Mouse (Mus musculus) heart, postnatal 14 days (tissue): ENCODE results near the gene Eif4e3. TPM values are rescaled to one million over a fixed set of nuclear protein-coding genes. Genes with fewer than 3 reads are reported as not detected.

ENCODE experiments used
- DNase-seq, 2 experiments: peaks; one replicate each; pipeline ENCODE4 v3.0.0; 2021 to 2022
- intact Hi-C: fragments of 180-260 bp; cut with DNase I; formaldehyde crosslinking; loops from one replicate; pipeline ENCODE4 v1.15.1; 2025
- long read RNA-seq, 2 experiments: library from polyadenylated mRNA; stranded (forward); transcript quantifications; one replicate each; pipeline ENCODE4 v2.0.0; 2021
- total RNA-seq, 2 experiments: library from RNA; stranded (reverse); gene quantifications; 2 replicates each; pipeline ENCODE4 v1.2.3; 2021

Gene Eif4e3
- total RNA-seq = 10 to 100 TPM; 32.5 to 34.2 TPM
- long read RNA-seq, experiment 1, transcript Eif4e3-201 (7 exons, 2,515 nt) = major isoform, 90 of 98 reads
- long read RNA-seq, experiment 1, partial matches to known transcripts = 3 of 98 reads
- long read RNA-seq, experiment 1, other reads (novel, unspliced or antisense) = 5 of 98 reads
- long read RNA-seq, experiment 2, transcript Eif4e3-201 (7 exons, 2,515 nt) = major isoform, 89 of 96 reads
- long read RNA-seq, experiment 2, partial matches to known transcripts = 6 of 96 reads
- long read RNA-seq, experiment 2, other reads (novel, unspliced or antisense) = 1 of 96 reads

DNA sequence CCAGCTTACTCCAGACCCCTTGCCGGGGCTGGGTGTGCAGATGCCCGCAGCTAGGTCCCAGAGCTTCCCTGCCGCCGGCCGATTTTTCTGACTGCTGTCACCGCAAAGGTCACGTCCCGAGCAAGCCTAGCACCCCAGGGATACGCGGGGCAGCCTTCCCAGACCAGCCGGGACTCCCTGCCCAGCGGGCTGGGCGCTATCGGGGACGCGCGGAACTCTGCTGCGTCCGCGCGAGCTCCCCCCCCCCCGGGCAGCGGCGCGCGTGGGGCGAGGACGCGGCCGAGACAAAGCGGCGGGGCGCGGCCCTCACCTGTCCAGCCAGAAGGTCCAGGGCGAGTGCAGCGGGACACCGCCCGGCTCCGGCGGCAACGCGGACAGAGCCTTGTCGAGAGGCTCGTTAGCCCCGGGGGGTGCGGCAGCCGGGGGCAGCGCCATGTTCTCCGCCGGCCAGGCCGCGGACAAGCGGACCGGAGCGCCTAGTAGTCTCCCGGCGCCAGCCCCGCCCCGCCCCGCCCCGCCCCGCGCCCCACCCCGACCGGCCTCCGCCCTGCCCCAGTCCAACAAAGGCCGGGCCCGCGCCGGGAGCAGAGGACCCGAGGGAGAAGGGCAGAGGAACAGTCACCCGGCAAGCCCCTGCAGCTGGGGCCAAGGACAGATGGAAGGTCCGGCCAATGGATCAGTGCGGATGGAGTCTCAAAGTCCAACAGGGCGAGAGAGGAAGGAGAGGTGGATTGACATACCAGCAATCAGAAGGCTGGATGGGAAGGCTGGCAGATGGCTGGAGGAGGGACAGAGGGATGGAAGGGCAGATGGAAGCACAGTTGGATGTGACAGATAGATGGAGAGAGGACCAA lies at the start of gene Eif4e3, which contains the start of gene Gm20696:
TSS of gene Eif4e3 (minus strand) at position 454 of the 854 bp plus-strand sequence.
TSS of gene Gm20696 (minus strand) at position 480 of the 854 bp plus-strand sequence.
- peak; percentile 74 to 75 for DNase-seq
- intact Hi-C loops = loop anchor here (5.0 kb wide), 1 partner anchor 116 kb away; no protein-coding TSS in a partner anchor

DNA sequence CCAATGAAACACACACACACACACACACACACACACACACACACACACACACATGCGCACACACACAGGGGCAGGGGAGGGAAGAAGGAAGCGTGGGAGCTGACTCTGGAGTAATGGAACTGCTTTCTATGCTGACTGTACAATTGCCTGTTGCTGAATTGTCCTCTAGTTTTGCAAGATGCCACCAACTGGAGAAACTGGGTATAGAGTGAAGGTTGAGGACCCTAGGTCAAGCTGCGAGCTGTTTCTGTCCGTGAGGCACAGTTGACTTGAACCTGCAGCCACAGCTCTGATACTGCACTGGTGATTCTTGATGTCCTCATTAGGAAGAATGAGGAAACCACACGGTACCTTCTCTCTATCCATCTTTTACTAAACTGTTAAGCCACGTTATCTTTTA lies 49.3 kb upstream of the Eif4e3 start:
- intact Hi-C loops = no loop called here
- DNase-seq = no peak

DNA sequence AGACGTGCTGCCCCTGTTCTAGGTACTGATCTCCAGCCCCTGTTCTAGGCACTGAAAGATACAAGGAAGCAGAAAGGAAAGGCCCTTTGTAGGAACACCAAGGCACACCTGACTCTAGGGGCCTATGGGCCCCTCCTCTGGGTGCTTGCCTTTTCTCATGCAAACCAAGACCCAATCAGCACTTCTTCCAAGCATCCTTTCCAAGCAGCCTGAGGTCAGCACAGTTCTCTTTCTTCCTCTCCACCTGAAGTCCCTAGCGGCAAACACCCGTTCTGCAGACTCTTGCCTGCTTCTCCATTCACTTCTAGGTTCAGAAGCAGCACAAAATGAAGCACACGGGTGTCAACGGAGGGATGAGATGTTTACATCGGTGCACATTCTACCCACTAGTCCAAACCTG lies 48.6 kb upstream of the Eif4e3 start:
- DNase-seq = no peak
- intact Hi-C loops = no loop called here

DNA sequence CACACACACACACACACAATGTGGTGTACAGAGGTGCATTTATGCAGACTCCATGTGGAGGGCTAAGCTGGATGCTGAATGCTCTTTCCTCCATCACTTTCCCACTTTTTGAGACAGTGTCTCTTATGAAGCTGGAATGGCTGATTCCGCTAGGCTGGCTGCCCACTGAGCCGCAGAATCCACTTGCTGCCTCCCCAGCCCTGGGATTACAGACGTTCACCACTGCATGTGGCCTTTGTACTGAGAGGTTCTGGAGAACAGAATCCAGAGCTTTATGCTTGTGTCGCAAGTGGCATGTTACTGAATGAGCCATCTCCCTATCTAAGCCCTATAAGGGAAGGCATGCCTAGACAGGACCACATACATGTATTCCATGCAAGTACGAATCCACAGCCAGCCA lies 46.7 kb upstream of the Eif4e3 start:
- intact Hi-C loops = no loop called here
- DNase-seq = no peak

DNA sequence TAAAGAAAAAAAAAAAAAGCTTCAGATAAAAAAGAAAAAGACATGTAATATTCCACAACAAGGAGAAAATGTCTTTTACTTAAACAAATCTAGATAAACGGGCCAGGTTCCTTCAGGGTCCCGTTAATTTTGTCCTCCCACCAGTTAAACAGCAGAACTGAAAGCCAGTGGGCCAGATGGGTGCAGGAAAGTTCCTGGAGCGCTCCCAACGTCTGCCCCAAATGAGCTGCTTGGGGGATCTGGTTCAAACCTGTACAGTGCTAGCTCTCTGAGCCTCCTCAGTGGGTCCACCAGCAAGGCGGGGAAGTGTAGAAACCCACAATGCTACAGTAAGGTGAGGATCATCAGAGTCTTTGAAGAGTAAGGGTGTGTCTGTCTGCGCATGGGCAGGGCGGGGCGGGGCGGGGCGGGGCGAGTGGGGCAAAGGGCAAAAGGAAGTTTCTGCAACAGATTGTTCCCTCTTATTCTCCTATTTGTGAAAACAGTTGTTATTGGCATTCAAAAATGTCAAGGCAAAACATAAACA lies 45.1 kb upstream of the Eif4e3 start:
- intact Hi-C loops = no loop called here
- no peak for DNase-seq

DNA sequence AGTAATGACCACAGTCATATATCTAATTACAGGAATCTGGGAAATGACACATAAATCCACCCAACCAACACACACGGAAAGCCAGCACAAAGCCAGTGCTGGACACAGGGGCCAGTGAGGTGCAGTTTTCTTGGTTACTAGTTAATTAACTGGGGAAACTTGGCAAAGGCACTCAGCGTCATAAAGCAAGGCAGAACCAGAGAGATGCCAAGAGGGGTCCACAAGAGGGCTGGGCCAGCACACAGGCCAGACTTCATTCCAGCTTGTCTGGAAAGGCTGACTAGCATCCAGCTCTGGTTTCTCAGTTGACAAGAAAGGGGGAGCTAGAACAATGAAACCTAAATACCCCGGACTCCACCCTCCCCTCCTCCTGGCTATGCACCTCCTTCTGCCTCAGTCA lies 33.9 kb upstream of the Eif4e3 start:
- intact Hi-C loops = no loop called here
- no peak for DNase-seq

DNA sequence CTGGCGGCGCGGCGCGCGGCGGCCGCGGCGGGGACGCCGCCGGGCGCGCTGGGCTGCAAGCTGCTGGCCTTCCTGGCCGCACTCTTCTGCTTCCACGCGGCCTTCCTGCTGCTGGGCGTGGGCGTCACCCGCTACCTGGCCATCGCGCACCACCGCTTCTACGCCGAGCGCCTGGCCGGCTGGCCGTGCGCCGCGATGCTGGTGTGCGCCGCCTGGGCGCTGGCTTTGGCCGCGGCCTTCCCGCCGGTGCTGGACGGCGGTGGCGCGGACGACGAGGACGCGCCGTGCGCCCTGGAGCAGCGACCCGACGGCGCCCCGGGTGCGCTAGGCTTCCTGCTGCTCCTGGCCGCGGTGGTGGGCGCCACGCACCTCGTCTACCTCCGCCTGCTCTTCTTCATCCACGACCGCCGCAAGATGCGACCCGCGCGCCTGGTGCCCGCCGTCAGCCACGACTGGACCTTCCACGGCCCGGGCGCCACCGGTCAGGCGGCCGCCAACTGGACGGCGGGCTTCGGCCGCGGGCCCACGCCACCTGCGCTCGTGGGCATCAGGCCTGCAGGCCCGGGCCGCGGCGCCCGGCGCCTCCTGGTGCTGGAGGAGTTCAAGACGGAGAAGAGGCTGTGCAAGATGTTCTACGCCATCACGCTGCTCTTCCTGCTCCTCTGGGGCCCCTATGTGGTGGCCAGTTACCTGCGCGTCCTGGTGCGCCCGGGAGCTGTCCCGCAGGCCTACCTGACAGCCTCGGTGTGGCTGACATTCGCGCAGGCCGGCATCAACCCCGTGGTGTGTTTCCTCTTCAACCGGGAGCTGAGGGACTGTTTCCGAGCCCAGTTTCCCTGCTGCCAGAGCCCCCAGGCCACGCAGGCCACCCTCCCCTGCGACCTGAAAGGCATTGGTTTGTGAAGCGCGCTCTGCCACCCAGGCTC lies 26.6 kb upstream of the Eif4e3 start:
- intact Hi-C loops = no loop called here
- peak in 1 of 2 experiments; percentile 16 for DNase-seq

DNA sequence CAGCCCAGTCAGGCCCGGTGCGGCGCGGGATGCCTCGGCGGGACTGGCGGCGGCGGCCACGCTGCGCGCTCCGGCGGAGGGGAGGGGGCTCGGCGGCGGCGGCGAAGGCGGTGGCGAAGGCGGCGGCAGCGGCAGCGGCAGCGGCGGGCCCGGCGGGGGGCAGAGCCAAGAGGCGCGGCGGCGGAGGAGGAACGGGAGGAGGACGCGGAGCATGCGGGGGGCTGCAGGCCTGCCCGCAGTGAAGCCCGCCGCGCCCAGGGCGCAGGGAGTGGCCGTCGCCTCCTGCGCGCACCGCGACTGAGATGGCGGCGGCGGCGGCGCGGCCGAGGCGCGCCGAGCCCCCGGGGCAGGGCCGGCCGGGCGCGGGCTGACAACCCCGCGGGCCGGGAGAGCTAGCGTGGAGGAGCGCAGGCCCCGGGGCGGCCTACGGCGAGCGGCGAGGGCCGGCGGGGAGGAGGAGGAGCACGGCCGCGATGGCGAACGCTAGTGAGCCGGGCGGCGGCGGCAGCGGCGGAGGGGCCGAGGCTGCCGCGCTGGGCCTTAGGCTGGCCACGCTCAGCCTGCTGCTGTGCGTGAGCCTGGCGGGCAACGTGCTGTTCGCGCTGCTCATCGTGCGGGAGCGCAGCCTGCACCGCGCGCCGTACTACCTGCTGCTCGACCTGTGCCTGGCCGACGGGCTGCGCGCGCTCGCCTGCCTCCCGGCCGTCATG lies 25.8 kb upstream of the Eif4e3 start, which contains the start of gene Gpr27:
TSS of gene Gpr27 (plus strand) at position 474 of the 710 bp plus-strand sequence.
- intact Hi-C loops = no loop called here
- DNase-seq = peak; percentile 25 to 39

DNA sequence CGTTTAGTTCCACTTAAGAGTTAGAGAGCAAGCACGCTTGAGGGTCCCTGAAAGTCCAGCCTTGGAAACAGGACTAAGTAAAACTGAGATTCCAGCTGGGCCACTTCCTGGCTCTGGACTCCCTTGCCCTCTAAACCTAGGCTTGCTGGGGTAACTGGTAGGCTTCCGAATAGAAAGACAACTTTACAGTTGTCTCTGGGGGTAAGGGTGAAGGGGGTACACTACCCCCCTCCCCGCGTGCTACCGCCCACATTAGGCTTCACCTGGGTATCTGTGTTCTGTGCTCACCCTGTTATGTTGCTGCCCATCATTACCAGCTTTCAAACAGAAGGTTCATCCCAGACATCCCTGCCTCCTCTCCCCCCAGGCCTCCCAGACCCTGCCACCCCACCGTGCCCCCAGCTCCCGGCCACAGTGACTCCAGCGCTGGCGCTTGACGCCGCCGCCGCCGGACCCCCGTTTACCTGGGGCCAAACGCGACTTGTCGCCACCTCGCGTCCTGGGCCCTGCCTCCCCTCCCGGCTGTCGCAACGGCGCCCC lies 25.2 kb upstream of the Eif4e3 start:
- intact Hi-C loops = no loop called here
- no peak for DNase-seq

DNA sequence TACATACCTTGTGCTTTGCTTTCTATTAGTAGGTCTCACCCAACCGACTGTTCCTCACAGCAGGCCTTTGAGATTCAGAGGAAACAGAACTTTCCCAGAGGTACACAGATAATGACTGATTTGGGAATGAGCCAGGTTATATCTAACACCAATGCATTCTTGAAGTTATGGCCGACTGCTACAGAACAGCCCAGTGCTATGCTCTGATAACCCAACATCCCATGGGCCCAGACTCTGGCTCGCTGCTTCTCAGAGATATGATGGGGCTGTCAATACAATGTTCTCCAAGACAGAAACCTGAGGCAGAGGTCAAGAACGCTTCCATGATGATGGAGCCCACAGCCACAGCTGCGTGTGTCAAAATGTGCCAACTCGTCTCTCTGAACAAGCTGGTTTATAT lies 21.9 kb upstream of the Eif4e3 start:
- intact Hi-C loops = no loop called here
- DNase-seq = no peak

DNA sequence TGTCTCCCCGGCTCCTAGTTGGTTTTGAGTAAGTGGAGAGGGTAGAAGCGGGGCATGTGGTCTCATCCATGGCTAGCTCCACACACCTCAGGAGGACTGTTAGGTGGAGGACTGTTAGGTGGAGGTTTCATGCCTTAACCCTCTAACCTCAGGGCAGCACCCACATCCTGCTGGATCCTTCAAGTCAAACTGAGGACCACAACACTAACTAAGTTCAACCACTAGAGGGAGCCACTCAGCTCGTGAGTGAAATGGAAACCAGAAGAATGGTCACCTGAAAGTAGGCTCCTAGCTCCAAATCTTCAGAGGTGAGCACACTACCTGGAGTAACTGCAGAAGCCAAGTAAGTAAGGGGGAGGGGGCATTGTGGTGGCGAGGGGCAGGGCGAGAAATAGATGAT lies 18.3 kb upstream of the Eif4e3 start:
- no peak for DNase-seq
- intact Hi-C loops = no loop called here

DNA sequence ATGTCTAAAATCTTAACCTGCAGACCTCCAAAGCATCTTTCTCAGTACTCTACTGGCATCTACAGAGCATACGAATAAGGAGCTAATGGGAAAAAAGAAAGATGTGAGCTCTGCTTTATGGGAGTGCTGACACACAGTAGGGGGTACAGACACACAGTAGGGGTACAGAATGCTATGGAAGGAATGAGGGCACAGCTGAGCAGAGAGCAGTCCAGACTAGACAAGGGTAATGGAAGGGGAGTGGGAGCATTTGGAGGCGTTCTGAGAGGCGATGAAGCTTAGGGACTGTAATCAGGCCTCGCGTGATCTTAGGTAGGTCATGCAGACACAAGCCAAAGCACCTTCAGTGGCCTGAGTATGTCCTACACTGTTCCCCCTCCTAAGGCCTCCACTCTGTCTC lies 17.4 kb upstream of the Eif4e3 start:
- intact Hi-C loops = no loop called here
- no peak for DNase-seq

DNA sequence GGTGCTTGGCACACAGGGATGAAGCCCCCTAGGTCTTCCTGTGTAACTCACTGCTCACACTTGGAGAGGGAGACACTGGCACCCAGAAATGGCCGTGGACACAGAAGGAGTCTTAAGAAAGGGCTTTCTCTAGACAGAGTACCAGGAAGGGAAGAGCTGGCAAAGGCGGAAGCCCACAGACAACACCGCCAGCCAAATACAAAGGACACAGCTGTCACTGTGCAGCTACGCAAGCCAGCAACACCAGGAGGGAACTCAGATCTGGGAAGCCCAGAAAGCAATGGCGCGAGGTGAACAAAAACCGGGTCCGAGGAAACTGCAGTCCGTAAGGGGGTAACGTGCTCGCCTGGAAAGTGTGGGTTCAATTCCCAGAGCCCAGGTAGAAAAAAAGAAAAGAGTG lies 11.5 kb upstream of the Eif4e3 start:
- intact Hi-C loops = no loop called here
- no peak for DNase-seq

DNA sequence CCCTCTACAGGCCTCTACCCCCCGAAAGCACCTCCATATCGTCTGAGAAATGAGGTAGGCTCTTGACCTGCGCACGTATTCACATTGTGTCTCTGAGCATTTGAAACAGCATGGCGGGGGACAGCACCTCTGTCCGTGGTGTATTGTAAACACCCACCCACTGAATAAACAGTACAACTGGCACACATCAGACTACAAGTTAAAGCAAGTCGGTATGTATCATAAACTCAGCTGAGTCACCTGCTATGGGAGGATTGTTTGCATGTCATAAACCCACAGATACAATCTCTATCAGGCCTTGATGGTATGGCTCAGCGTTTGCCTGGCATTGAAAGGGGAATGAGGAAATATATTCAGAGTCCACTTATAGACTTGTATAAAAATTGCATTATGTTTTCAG lies 10.8 kb upstream of the Eif4e3 start:
- no peak for DNase-seq
- intact Hi-C loops = no loop called here

DNA sequence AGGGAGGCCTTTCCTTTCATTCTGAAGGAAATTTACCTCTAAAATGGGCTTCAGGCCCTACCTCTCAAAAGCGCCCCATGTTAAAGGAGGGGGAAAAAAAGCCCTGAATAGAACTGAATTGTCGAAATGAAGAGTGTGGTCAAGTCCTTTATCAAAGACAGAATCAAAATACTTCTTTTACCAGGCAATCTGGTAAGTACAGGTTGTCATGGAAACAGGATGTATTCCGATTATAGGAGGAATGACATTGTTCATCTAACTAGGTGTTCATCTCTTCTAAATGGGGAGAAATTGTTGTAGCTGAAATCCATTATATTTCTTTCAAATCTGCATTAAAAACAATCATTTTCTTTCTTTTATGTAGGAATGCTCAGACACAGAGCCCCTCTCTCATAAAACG lies 7.9 kb upstream of the Eif4e3 start:
- intact Hi-C loops = no loop called here
- no peak for DNase-seq

DNA sequence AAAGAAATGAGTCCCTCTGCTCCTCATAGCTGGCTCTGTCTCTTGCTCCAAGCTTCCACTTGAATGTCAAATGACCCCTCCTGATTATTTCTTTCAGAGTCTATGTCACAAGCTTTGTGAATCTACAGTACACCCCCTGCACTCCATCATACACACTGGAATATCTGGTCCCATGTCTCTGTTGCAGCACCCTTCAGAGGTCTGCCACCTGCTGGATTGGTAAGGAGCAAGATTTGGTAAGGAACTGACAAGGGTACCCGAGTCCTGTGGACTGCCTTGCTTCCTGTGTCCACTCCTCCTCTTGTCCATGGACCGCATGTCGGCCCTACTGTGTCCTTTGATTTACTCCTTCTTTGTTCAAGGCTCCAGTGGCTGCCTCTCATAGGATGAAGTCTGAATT lies 5.2 kb upstream of the Eif4e3 start:
- DNase-seq = no peak
- intact Hi-C loops = no loop called here

DNA sequence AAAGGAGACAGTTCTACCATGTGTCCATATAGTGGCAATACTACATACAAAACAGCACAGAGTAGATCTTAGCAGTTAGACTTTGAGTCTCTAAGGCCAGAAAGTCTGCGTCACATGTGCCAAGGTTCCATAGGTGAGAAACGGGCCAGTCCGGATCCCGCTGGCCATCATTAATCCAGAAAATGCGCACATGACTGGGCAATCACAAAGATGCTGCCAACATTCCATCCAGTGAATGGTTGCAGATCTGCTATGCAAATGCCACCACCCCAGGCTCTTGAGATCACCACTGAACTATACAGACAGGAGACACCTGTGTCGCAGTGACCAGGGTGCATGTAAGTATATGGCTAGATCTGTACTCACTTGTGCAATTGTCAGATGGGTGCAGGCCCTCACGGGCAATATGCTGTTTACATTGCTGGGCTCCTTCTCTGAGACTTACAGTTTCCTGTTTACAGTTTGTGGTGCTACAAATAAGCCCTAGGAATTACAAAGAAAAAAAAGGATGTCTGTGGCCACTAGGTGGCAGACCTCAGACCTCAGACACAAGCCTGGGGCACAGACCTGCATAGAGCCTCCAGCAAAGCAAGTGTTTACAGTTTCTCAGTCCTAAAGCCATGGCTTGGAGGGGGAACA lies 4.0 kb upstream of the Eif4e3 start:
- intact Hi-C loops = no loop called here
- peak; percentile 57 to 73 for DNase-seq

DNA sequence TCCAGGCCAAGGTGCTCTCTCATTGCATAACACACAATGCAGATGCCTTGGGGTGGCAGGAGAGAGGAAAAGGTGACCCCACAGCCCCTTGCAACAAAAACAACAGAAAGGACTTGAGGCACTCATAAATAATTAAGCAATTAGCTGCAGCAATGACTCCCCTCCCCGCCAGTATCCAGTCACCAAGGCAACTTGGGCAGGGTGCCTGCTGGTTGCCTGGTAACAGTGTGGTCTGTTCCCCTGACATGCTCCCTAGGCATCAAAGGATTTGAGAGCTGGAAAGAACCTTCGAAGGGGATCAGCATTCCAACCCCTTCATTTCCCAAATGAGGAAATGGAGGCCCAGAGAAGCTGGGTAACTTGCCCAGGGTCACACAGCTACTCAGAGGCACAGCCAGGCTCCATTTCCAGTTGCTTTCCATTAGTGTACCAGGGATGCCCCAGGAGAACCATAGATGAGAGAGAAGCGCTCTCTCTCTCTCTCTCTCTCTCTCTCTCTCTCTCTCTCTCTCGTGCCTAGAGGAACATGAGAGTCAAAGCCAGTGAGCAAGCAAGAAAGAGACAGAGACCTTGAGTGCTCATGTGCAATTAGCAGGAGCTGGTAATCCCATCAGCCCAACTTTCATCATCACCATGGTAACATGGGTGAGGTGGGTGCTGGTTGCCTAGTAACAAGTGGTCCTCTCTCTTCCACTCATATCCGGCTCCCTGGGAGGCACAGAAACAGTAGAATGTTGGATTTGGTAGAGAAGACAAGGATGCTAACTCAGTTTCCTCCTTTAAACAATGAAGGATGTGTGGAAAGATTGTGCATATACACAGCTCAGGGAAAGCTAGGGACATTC lies 3.1 kb upstream of the Eif4e3 start:
- no peak for DNase-seq
- intact Hi-C loops = loop anchor here (5.0 kb wide), 1 partner anchor 113 kb away; no protein-coding TSS in a partner anchor
